ENCODE assay signal across 30 mouse cellular contexts in genomic region chr17:23601836-23602585, GRCm38 (mm10). TPM values are rescaled to one million over a fixed set of nuclear protein-coding genes. Genes with fewer than 3 reads are reported as not detected.
A peak's percentile ranks its signal among the peaks of the same experiment; 100 is the strongest.
DNase-seq lines count a peak whose midpoint lies in the region; ATAC-seq and TF ChIP-seq lines count a peak whose summit lies in the region.
"Had no signal": no experiment of that assay in that cellular context is flagged by ENCODE, and none has a peak within 500 bp of the region (broad histone marks: within the 10 kb centered on the region; RNA-seq: fewer than 3 reads in every experiment).

No protein-coding gene starts in this region.

- peak overlapping the region; percentile 92 for H3K9ac ChIP-seq in ES-Bruce4 (ENCODE audit: low read depth, poor library complexity, severe bottlenecking)
- H3K9ac ChIP-seq in limb, embryonic 13.5 days = no peak overlapping the region
- H3K9ac ChIP-seq: forebrain, embryonic 12.5 days; hindbrain, embryonic 15.5 days; liver, embryonic 14.5 days; midbrain, embryonic 12.5 days; neural tube, embryonic 15.5 days had no signal

- TF ChIP-seq EP300 in ES-Bruce4 (IDR thresholded peaks at IDR 0.05; ENCODE audit: insufficient read depth, low read depth, low read length) = no peak

- H3K9me3 ChIP-seq in ES-Bruce4 (replicated peaks; ENCODE audit: control insufficient read depth, insufficient read depth, low read length, poor library complexity, severe bottlenecking) = no peaks in the 10 kb centered on the region
- no peaks in the 10 kb centered on the region for H3K9me3 ChIP-seq in embryonic facial prominence, embryonic 10.5 days
- no peaks in the 10 kb centered on the region for H3K9me3 ChIP-seq in limb, embryonic 13.5 days
- H3K9me3 ChIP-seq: forebrain, embryonic 12.5 days; heart, embryonic 10.5 days; hindbrain, embryonic 15.5 days; midbrain, embryonic 12.5 days; neural tube, embryonic 15.5 days had no signal

- peak; percentile 13 to 32 for DNase-seq in kidney, postnatal 4 days
- no peak for DNase-seq in kidney, postnatal 14 days
- DNase-seq in embryonic facial prominence, embryonic 10.5 days (ENCODE audit: low spot score) = peak; percentile 22
- no peak for DNase-seq in frontal cortex, postnatal 14 days (ENCODE audit: low spot score in 2 of 2)
- no peak for DNase-seq in Muller cell, postnatal 12 days (ENCODE audit: inconsistent ontology term)
- no peak for DNase-seq in gastrocnemius, postnatal 14 days
- DNase-seq: adrenal gland, postnatal 10 days; B cell, adult 2 months; cerebellum, adult 2 months; cerebellum, postnatal 25 days; gastrocnemius, adult 2 months; heart, postnatal 4 days; kidney, adult 2 months; layer of hippocampus, adult 9-11 months had no signal

- WGBS in embryonic facial prominence, embryonic 10.5 days = 36% methylated on average over 10 of the region's 10 CpGs
- 45% methylated on average over 10 of the region's 10 CpGs for WGBS in limb, embryonic 13.5 days

- TF ChIP-seq POLR2A in ES-Bruce4 (IDR thresholded peaks at IDR 0.05; ENCODE audit: insufficient read depth, low read length) = no peak

- ATAC-seq in limb, embryonic 13.5 days (ENCODE audit: low FRiP score, low read depth) = no peak
- ATAC-seq: lung, postnatal 0 days; Patski had no signal

- 0 out of 2 replicates have a peak overlapping the region, but pooled peaks have one; percentile 7 for H3K4me2 ChIP-seq in limb, embryonic 13.5 days (replicated peaks)
- H3K4me2 ChIP-seq: forebrain, embryonic 12.5 days; hindbrain, embryonic 15.5 days; midbrain, embryonic 12.5 days; neural tube, embryonic 15.5 days had no signal

- no peaks in the 10 kb centered on the region for H3K4me1 ChIP-seq in ES-Bruce4 (ENCODE audit: control insufficient read depth, insufficient read depth, low read length)
- peaks cover 39% of the 10 kb centered on the region for H3K4me1 ChIP-seq in embryonic facial prominence, embryonic 10.5 days
- peaks cover 25% of the 10 kb centered on the region for H3K4me1 ChIP-seq in limb, embryonic 13.5 days

- no peak for TF ChIP-seq CTCF in ES-Bruce4 (IDR thresholded peaks at IDR 0.05; ENCODE audit: low read depth, low read length)

- peaks cover 6% of the 10 kb centered on the region for H3K36me3 ChIP-seq in ES-Bruce4 (ENCODE audit: control insufficient read depth, insufficient read depth, low read length, poor library complexity, severe bottlenecking)
- no peaks in the 10 kb centered on the region for H3K36me3 ChIP-seq in embryonic facial prominence, embryonic 10.5 days (replicated peaks)
- H3K36me3 ChIP-seq in limb, embryonic 13.5 days = no peaks in the 10 kb centered on the region
- H3K36me3 ChIP-seq: forebrain, embryonic 12.5 days; heart, embryonic 10.5 days; hindbrain, embryonic 15.5 days; midbrain, embryonic 12.5 days; neural tube, embryonic 15.5 days had no signal

- H3K4me3 ChIP-seq in ES-Bruce4 (ENCODE audit: low read depth, low read length) = peak overlapping the region; percentile 89
- no peak overlapping the region for H3K4me3 ChIP-seq in embryonic facial prominence, embryonic 10.5 days
- H3K4me3 ChIP-seq in limb, embryonic 13.5 days = no peak overlapping the region
- H3K4me3 ChIP-seq: forebrain, embryonic 12.5 days; gastrocnemius, adult 2 months; heart, embryonic 10.5 days; hindbrain, embryonic 15.5 days; midbrain, embryonic 12.5 days; neural tube, embryonic 15.5 days had no signal

- H3K27ac ChIP-seq in ES-Bruce4 (ENCODE audit: insufficient read depth, low read length) = peak overlapping the region; percentile 98
- no peak overlapping the region for H3K27ac ChIP-seq in embryonic facial prominence, embryonic 10.5 days (replicated peaks)
- H3K27ac ChIP-seq in limb, embryonic 13.5 days = peak overlapping the region; percentile 48; the same call in 1 of the 2 replicates
- H3K27ac ChIP-seq: forebrain, embryonic 12.5 days; gastrocnemius, adult 2 months; heart, embryonic 10.5 days; hindbrain, embryonic 15.5 days; liver, embryonic 14.5 days; midbrain, embryonic 12.5 days; neural tube, embryonic 15.5 days had no signal

- H3K27me3 ChIP-seq in ES-Bruce4 (ENCODE audit: control insufficient read depth, insufficient read depth, low read length, poor library complexity, severe bottlenecking) = no peaks in the 10 kb centered on the region
- H3K27me3 ChIP-seq in embryonic facial prominence, embryonic 10.5 days (replicated peaks; ENCODE audit: low read depth, poor library complexity, severe bottlenecking) = no peaks in the 10 kb centered on the region
- no peaks in the 10 kb centered on the region for H3K27me3 ChIP-seq in limb, embryonic 13.5 days
- H3K27me3 ChIP-seq: hindbrain, embryonic 15.5 days; midbrain, embryonic 12.5 days; neural tube, embryonic 15.5 days had no signal

- intact Hi-C loops in gastrocnemius, postnatal 14 days (cut with DNase I; ENCODE audit: low total_unique reads) = no loop called here

RNA-seq across cellular contexts. Expression of gene Zscan10, which starts 1.4 kb away (rescaled TPM):
- polyA plus RNA-seq in ES-Bruce4 (2011; ENCODE audit: insufficient read depth, insufficient read length, low read depth, missing spikeins) = 51.8 and 58.5 TPM in 2 replicates
- 0.71 and 1.0 TPM in 2 replicates for polyA plus RNA-seq in embryonic facial prominence, embryonic 10.5 days (2016; fragmentation: Nextera tagmentation; extraction: Ambion mirVana)
- polyA plus RNA-seq in limb, embryonic 13.5 days (2015; fragmentation: Nextera tagmentation; extraction: Ambion mirVana) = 0.56 and 0.57 TPM in 2 replicates
- total RNA-seq in gastrocnemius, postnatal 14 days (2021) = not detected
- total RNA-seq: adrenal gland, postnatal 10 days; CH12.LX; gastrocnemius, adult 2 months; heart, postnatal 4 days; left cerebral cortex, adult 8-10 months; megakaryocyte, adult 5-6 weeks had no signal
- polyA plus RNA-seq: gonadal fat pad, adult 2 months; heart, embryonic 16.5 days; kidney, adult 2 months; large intestine, adult 2 months; liver, embryonic 14.5 days; lung, postnatal 0 days; midbrain, embryonic 12.5 days; neural tube, embryonic 15.5 days; Patski had no signal

RNA-seq across cellular contexts. Expression of gene Zfp13, which starts 2.7 kb away (rescaled TPM):
- polyA plus RNA-seq in ES-Bruce4 (2011; ENCODE audit: insufficient read depth, insufficient read length, low read depth, missing spikeins) = 25.1 and 27.7 TPM in 2 replicates
- polyA plus RNA-seq in embryonic facial prominence, embryonic 10.5 days (2016; fragmentation: Nextera tagmentation; extraction: Ambion mirVana) = 22.4 and 24.4 TPM in 2 replicates
- 19.9 and 22.2 TPM in 2 replicates for polyA plus RNA-seq in limb, embryonic 13.5 days (2015; fragmentation: Nextera tagmentation; extraction: Ambion mirVana)
- 1 to 10 TPM; 4.9 TPM for total RNA-seq in gastrocnemius, postnatal 14 days (2021)

RNA-seq across cellular contexts. Expression of gene Zfp213, which starts 38.0 kb away (rescaled TPM):
- 4.2 and 4.9 TPM in 2 replicates for polyA plus RNA-seq in ES-Bruce4 (2011; ENCODE audit: insufficient read depth, insufficient read length, low read depth, missing spikeins)
- polyA plus RNA-seq in embryonic facial prominence, embryonic 10.5 days (2016; fragmentation: Nextera tagmentation; extraction: Ambion mirVana) = 27.2 and 31.0 TPM in 2 replicates
- 21.0 and 21.7 TPM in 2 replicates for polyA plus RNA-seq in limb, embryonic 13.5 days (2015; fragmentation: Nextera tagmentation; extraction: Ambion mirVana)
- total RNA-seq in gastrocnemius, postnatal 14 days (2021) = 1 to 10 TPM; 2.2 to 2.6 TPM

RNA-seq across cellular contexts. Expression of gene Mmp25, which starts 43.1 kb away (rescaled TPM):
- 10.9 and 12.6 TPM in 2 replicates for polyA plus RNA-seq in ES-Bruce4 (2011; ENCODE audit: insufficient read depth, insufficient read length, low read depth, missing spikeins)
- 0.68 and 0.69 TPM in 2 replicates for polyA plus RNA-seq in embryonic facial prominence, embryonic 10.5 days (2016; fragmentation: Nextera tagmentation; extraction: Ambion mirVana)
- 0.81 and 1.0 TPM in 2 replicates for polyA plus RNA-seq in limb, embryonic 13.5 days (2015; fragmentation: Nextera tagmentation; extraction: Ambion mirVana)
- under 1 TPM; 0.20 to 0.27 TPM for total RNA-seq in gastrocnemius, postnatal 14 days (2021)
- total RNA-seq: CH12.LX had no signal
- polyA plus RNA-seq: Patski had no signal

RNA-seq across cellular contexts. Expression of gene Bicdl2, which starts 58.3 kb away (rescaled TPM):
- 2.9 and 3.2 TPM in 2 replicates for polyA plus RNA-seq in ES-Bruce4 (2011; ENCODE audit: insufficient read depth, insufficient read length, low read depth, missing spikeins)
- 0.85 and 1.2 TPM in 2 replicates for polyA plus RNA-seq in embryonic facial prominence, embryonic 10.5 days (2016; fragmentation: Nextera tagmentation; extraction: Ambion mirVana)
- polyA plus RNA-seq in limb, embryonic 13.5 days (2015; fragmentation: Nextera tagmentation; extraction: Ambion mirVana) = 1.7 and 2.2 TPM in 2 replicates
- total RNA-seq in gastrocnemius, postnatal 14 days (2021) = not detected
- total RNA-seq: adrenal gland, postnatal 10 days; CH12.LX; gastrocnemius, adult 2 months; left cerebral cortex, adult 8-10 months; megakaryocyte, adult 5-6 weeks had no signal
- polyA plus RNA-seq: cerebellum, adult 2 months; hindbrain, embryonic 15.5 days; neural tube, embryonic 15.5 days had no signal

Comparison
In these comparisons a context has a peak if more than half of its experiments do, and no peak if none do; other contexts are left out.
1. DNase-seq: peak in kidney, postnatal 4 days (2 of 2) and embryonic facial prominence, embryonic 10.5 days (single experiment); none in kidney, postnatal 14 days (single experiment), frontal cortex, postnatal 14 days (0 of 2), Muller cell, postnatal 12 days (single experiment) and gastrocnemius, postnatal 14 days (single experiment).
2. RNA of gene Zscan10, which starts 1.4 kb away (polyA plus RNA-seq): 51.8 to 58.5 TPM in ES-Bruce4; 0.71 to 1.0 TPM in embryonic facial prominence, embryonic 10.5 days and 0.56 to 0.57 TPM in limb, embryonic 13.5 days; every median in the first group is over 10 times any median in the second.